Mouse (Mus musculus): ENCODE measurements around the gene Tiam2. TPM values are rescaled to one million over a fixed set of nuclear protein-coding genes. Genes with fewer than 3 reads are reported as not detected.
A peak's percentile ranks its signal among the peaks of the same experiment; 100 is the strongest.

Tiam2 gene
- 19.5 and 23.2 TPM in 2 replicates for polyA plus RNA-seq (2016; fragmentation: Nextera tagmentation; extraction: Ambion mirVana)

- Histone ChIP-seq H3K27me3 (no peaks in the 10 kb centered on the region), H3K27ac (peak within 1 kb of the TSS; percentile 65), H3K4me3 (peak within 1 kb of the TSS; percentile 71), H3K9me3 (no peaks in the 10 kb centered on the region), H3K4me1 (peaks cover 16% of the 10 kb centered on the region; the same call in 1 of the 2 replicates), H3K9ac (peak within 1 kb of the TSS; percentile 68), H3K4me2 (replicated peaks) (peak within 1 kb of the TSS; percentile 84), H3K36me3 (no peaks in the 10 kb centered on the region)
- under 1% methylated on average over 46 of the region's 55 CpGs for WGBS
- peak; percentile 84 for ATAC-seq (ENCODE audit: insufficient number of reproducible peaks, insufficient read depth, low FRiP score, low TSS enrichment)
Measured at GRCm38 (mm10) chr17:3326148-3326902, at the start of gene Tiam2. Gene Tiam2 (plus strand): TSS chr17:3326573.

- no peak overlapping the region for H3K4me3 ChIP-seq
- no peak overlapping the region for H3K9ac ChIP-seq
- no peaks in the 10 kb centered on the region for H3K9me3 ChIP-seq
- no peak overlapping the region for H3K4me2 ChIP-seq (replicated peaks)
- H3K27ac ChIP-seq = peak overlapping the region; percentile 81
- ATAC-seq (ENCODE audit: insufficient number of reproducible peaks, insufficient read depth, low FRiP score, low TSS enrichment) = no peak
- peaks cover 49% of the 10 kb centered on the region for H3K4me1 ChIP-seq
- 21% methylated on average over 2 of the region's 2 CpGs for WGBS
- H3K36me3 ChIP-seq = no peaks in the 10 kb centered on the region
- H3K27me3 ChIP-seq = no peaks in the 10 kb centered on the region
Measured at GRCm38 (mm10) chr17:3280321-3280720, 46.1 kb upstream of the Tiam2 start.

GRCm38 (mm10) chr17:3281939-3282338 lies 44.4 kb upstream of the Tiam2 start:
- Histone ChIP-seq H3K4me1 (peaks cover 52% of the 10 kb centered on the region), H3K27ac (peak overlapping the region; percentile 90), H3K9ac (no peak overlapping the region), H3K27me3 (no peaks in the 10 kb centered on the region), H3K4me3 (no peak overlapping the region), H3K9me3 (no peaks in the 10 kb centered on the region), H3K36me3 (no peaks in the 10 kb centered on the region), H3K4me2 (replicated peaks) (peak overlapping the region; percentile 11; the same call in 1 of the 2 replicates)
- peak; percentile 44 for ATAC-seq (ENCODE audit: insufficient number of reproducible peaks, insufficient read depth, low FRiP score, low TSS enrichment)
- 23% methylated on average over 5 of the region's 5 CpGs for WGBS

GRCm38 (mm10) chr17:3285030-3285671 lies 41.2 kb upstream of the Tiam2 start:
- ATAC-seq (ENCODE audit: insufficient number of reproducible peaks, insufficient read depth, low FRiP score, low TSS enrichment) = peak; percentile 50; the same call in 1 of the 2 replicates
- H3K4me1 ChIP-seq = peaks cover 44% of the 10 kb centered on the region
- H3K4me2 ChIP-seq (replicated peaks) = no peak overlapping the region
- peak overlapping the region; percentile 87 for H3K27ac ChIP-seq
- WGBS = 27% methylated on average over 8 of the region's 8 CpGs
- H3K9ac ChIP-seq = no peak overlapping the region
- no peaks in the 10 kb centered on the region for H3K36me3 ChIP-seq
- no peak overlapping the region for H3K4me3 ChIP-seq
- no peaks in the 10 kb centered on the region for H3K9me3 ChIP-seq
- no peaks in the 10 kb centered on the region for H3K27me3 ChIP-seq

GRCm38 (mm10) chr17:3286123-3286825 lies 40.1 kb upstream of the Tiam2 start:
- Histone ChIP-seq H3K27ac (peak overlapping the region; percentile 87), H3K4me2 (replicated peaks) (no peak overlapping the region), H3K9ac (no peak overlapping the region), H3K9me3 (no peaks in the 10 kb centered on the region), H3K4me3 (no peak overlapping the region), H3K27me3 (no peaks in the 10 kb centered on the region), H3K36me3 (no peaks in the 10 kb centered on the region), H3K4me1 (peaks cover 36% of the 10 kb centered on the region)
- 64% methylated on average over 8 of the region's 8 CpGs for WGBS
- no peak for ATAC-seq (ENCODE audit: insufficient number of reproducible peaks, insufficient read depth, low FRiP score, low TSS enrichment)

- no peaks in the 10 kb centered on the region for H3K27me3 ChIP-seq
- WGBS = 24% methylated on average over 6 of the region's 6 CpGs
- H3K4me2 ChIP-seq (replicated peaks) = no peak overlapping the region
- no peak overlapping the region for H3K9ac ChIP-seq
- H3K4me3 ChIP-seq = no peak overlapping the region
- H3K9me3 ChIP-seq = no peaks in the 10 kb centered on the region
- 0 out of 2 replicates have a peak, but pooled peaks cover 6% of the 10 kb centered on the region for H3K36me3 ChIP-seq
- no peak overlapping the region for H3K27ac ChIP-seq
- H3K4me1 ChIP-seq = peaks cover 19% of the 10 kb centered on the region
- ATAC-seq (ENCODE audit: insufficient number of reproducible peaks, insufficient read depth, low FRiP score, low TSS enrichment) = no peak
Measured at GRCm38 (mm10) chr17:3288341-3288740, 38.0 kb upstream of the Tiam2 start.

GRCm38 (mm10) chr17:3295097-3295496 lies 31.3 kb upstream of the Tiam2 start:
- 50% methylated on average over 2 of the region's 2 CpGs for WGBS
- Histone ChIP-seq H3K4me1 (no peaks in the 10 kb centered on the region), H3K27ac (no peak overlapping the region), H3K4me2 (replicated peaks) (no peak overlapping the region), H3K27me3 (no peaks in the 10 kb centered on the region), H3K9me3 (no peaks in the 10 kb centered on the region), H3K9ac (no peak overlapping the region), H3K36me3 (0 out of 2 replicates have a peak, but pooled peaks cover 6% of the 10 kb centered on the region), H3K4me3 (no peak overlapping the region)
- ATAC-seq (ENCODE audit: insufficient number of reproducible peaks, insufficient read depth, low FRiP score, low TSS enrichment) = no peak

GRCm38 (mm10) chr17:3299487-3299886 lies 26.9 kb upstream of the Tiam2 start:
- Histone ChIP-seq H3K4me3 (no peak overlapping the region), H3K36me3 (no peaks in the 10 kb centered on the region), H3K4me1 (no peaks in the 10 kb centered on the region), H3K9me3 (no peaks in the 10 kb centered on the region), H3K9ac (no peak overlapping the region), H3K27ac (no peak overlapping the region), H3K27me3 (no peaks in the 10 kb centered on the region), H3K4me2 (replicated peaks) (no peak overlapping the region)
- ATAC-seq (ENCODE audit: insufficient number of reproducible peaks, insufficient read depth, low FRiP score, low TSS enrichment) = no peak
- 64% methylated on average over 6 of the region's 6 CpGs for WGBS

- 30% methylated on average over 2 of the region's 2 CpGs for WGBS
- no peak for ATAC-seq (ENCODE audit: insufficient number of reproducible peaks, insufficient read depth, low FRiP score, low TSS enrichment)
- no peaks in the 10 kb centered on the region for H3K27me3 ChIP-seq
- H3K4me2 ChIP-seq (replicated peaks) = no peak overlapping the region
- H3K27ac ChIP-seq = peak overlapping the region; percentile 36; the same call in 1 of the 2 replicates
- no peak overlapping the region for H3K9ac ChIP-seq
- H3K9me3 ChIP-seq = no peaks in the 10 kb centered on the region
- H3K36me3 ChIP-seq = no peaks in the 10 kb centered on the region
- H3K4me1 ChIP-seq = peaks cover 7% of the 10 kb centered on the region; the same call in 1 of the 2 replicates
- no peak overlapping the region for H3K4me3 ChIP-seq
Measured at GRCm38 (mm10) chr17:3305926-3306325, 20.4 kb upstream of the Tiam2 start.

- peak overlapping the region; percentile 33 for H3K4me3 ChIP-seq
- no peaks in the 10 kb centered on the region for H3K27me3 ChIP-seq
- 5% methylated on average over 60 of the region's 60 CpGs for WGBS
- H3K36me3 ChIP-seq = no peaks in the 10 kb centered on the region
- H3K9me3 ChIP-seq = no peaks in the 10 kb centered on the region
- peak overlapping the region; percentile 54 for H3K27ac ChIP-seq
- H3K9ac ChIP-seq = peak overlapping the region; percentile 37; the same call in 1 of the 2 replicates
- H3K4me2 ChIP-seq (replicated peaks) = peak overlapping the region; percentile 50
- ATAC-seq (ENCODE audit: insufficient number of reproducible peaks, insufficient read depth, low FRiP score, low TSS enrichment) = peak; percentile 96
- 0 out of 2 replicates have a peak, but pooled peaks cover 3% of the 10 kb centered on the region for H3K4me1 ChIP-seq
Measured at GRCm38 (mm10) chr17:3313711-3314624, 12.4 kb upstream of the Tiam2 start.

Data from embryonic facial prominence, embryonic 12.5 days (tissue).